ENCODE assay signal across 8 mouse cellular contexts in the genomic region with DNA sequence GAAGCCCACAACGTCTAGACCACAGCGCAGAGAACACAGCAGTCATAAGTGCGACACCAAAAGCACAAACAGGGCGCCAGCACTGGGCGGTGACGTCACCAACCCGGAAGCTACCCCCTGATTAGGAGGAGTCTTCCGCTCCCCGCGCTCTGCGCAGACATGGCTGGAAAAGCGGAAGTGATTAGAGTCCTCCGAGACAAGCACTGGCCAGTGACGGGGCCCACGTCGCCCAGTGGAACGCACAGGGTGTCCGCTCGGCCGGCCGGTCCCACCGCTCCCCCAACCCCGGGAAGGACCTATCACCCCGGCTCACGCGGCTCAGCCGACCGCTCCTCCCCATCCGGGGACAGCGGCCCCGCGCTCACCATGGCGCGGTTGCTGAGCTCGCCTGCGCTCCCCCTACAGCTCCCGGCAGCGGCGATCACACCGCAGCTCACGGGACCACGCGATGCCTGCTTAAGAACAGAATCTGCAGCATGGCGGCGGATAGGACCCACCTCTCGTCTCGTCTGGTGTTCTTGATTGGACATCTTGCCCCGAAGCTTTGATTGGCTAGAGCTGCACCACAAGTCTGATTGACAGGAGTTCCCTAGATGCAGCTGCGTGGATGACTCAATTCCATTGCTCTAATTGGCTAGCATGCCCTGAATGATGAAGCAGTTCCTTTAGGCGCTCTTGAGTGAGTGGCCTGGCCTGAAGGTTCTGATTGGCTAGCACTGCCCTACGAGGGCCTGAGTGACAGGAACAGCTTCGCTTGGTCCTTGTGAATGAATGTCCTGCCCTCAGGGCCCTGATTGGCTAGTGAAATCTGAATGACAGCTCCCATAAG. TPM values are rescaled to one million over a fixed set of nuclear protein-coding genes. Genes with fewer than 3 reads are reported as not detected.
DNase-seq lines count a peak whose midpoint lies in the region; ATAC-seq and TF ChIP-seq lines count a peak whose summit lies in the region.

No protein-coding gene starts in this region.

- WGBS in hindbrain, embryonic 10.5 days, result under 1% methylated on average over 52 of the region's 52 CpGs
- 1% methylated on average over 46 of the region's 52 CpGs for WGBS in lung, postnatal 0 days

- H3K4me1 ChIP-seq in hindbrain, embryonic 10.5 days (replicated peaks), result peaks cover 18% of the 10 kb centered on the region
- peaks cover 8% of the 10 kb centered on the region; the same call in 1 of the 2 replicates for H3K4me1 ChIP-seq in lung, postnatal 0 days (ENCODE audit: insufficient read depth, low read depth, low read length)

- TF ChIP-seq CTCF in lung, postnatal 0 days (IDR thresholded peaks at IDR 0.05), result no peak

- no peak for TF ChIP-seq EP300 in lung, postnatal 0 days (IDR thresholded peaks at IDR 0.05)

- DNase-seq in MN1 (ENCODE audit: low spot score), result peak; percentile 100
- peak; percentile 100 for DNase-seq in cerebellum, adult 9-10 months
- DNase-seq in hindbrain, embryonic 10.5 days (ENCODE audit: low spot score), result peak; percentile 95
- peak; percentile 100 for DNase-seq in layer of hippocampus, adult 9-11 months
- peak; percentile 100 for DNase-seq in lung, postnatal 0 days (ENCODE audit: low spot score)
- peak; percentile 84 for DNase-seq in ovary, postnatal 14 days (ENCODE audit: low spot score)
- peak; percentile 95 for DNase-seq in thymus, postnatal 14 days

- H3K27me3 ChIP-seq in hindbrain, embryonic 10.5 days (ENCODE audit: insufficient read depth, poor library complexity, severe bottlenecking), result no peaks in the 10 kb centered on the region
- H3K27me3 ChIP-seq in lung, postnatal 0 days (replicated peaks; ENCODE audit: insufficient read depth, low read length), result no peaks in the 10 kb centered on the region

- H3K27ac ChIP-seq in hindbrain, embryonic 10.5 days, result peak overlapping the region; percentile 98
- H3K27ac ChIP-seq in lung, postnatal 0 days (ENCODE audit: low read length), result peak overlapping the region; percentile 99

- peak overlapping the region; percentile 89 for H3K9ac ChIP-seq in lung, postnatal 0 days (replicated peaks; ENCODE audit: low read depth)

- H3K36me3 ChIP-seq in hindbrain, embryonic 10.5 days, result peaks cover 21% of the 10 kb centered on the region
- no peaks in the 10 kb centered on the region for H3K36me3 ChIP-seq in lung, postnatal 0 days (ENCODE audit: insufficient read depth, low read length)

- no peaks in the 10 kb centered on the region for H3K9me3 ChIP-seq in hindbrain, embryonic 10.5 days
- no peaks in the 10 kb centered on the region for H3K9me3 ChIP-seq in lung, postnatal 0 days (ENCODE audit: low read length)

- peak overlapping the region; percentile 84 for H3K4me3 ChIP-seq in hindbrain, embryonic 10.5 days
- H3K4me3 ChIP-seq in lung, postnatal 0 days (ENCODE audit: low read depth, low read length), result peak overlapping the region; percentile 84

- peak overlapping the region; percentile 54 for H3K4me2 ChIP-seq in lung, postnatal 0 days (replicated peaks; ENCODE audit: low read depth, low read length)

- ATAC-seq in frontal cortex, adult (ENCODE audit: low TSS enrichment), result peak; percentile 97
- peak; percentile 98 for ATAC-seq in lung, postnatal 0 days

RNA-seq across cellular contexts. Expression of a gene that starts 6.1 kb away (rescaled TPM):
- 28.0 and 34.2 TPM in 2 replicates for polyA plus RNA-seq in hindbrain, embryonic 10.5 days (2016; fragmentation: Nextera tagmentation; extraction: Ambion mirVana)
- 14.6 and 16.8 TPM in 2 replicates for polyA plus RNA-seq in lung, postnatal 0 days (2015; fragmentation: Nextera tagmentation; extraction: Ambion mirVana)

RNA-seq across cellular contexts. Expression of a gene that starts 33.2 kb away (rescaled TPM):
- 6.2 and 6.3 TPM in 2 replicates for polyA plus RNA-seq in hindbrain, embryonic 10.5 days (2016; fragmentation: Nextera tagmentation; extraction: Ambion mirVana)
- 6.6 and 7.1 TPM in 2 replicates for polyA plus RNA-seq in lung, postnatal 0 days (2015; fragmentation: Nextera tagmentation; extraction: Ambion mirVana)

RNA-seq across cellular contexts. Expression of a gene that starts 58.1 kb away (rescaled TPM):
- 0.58 and 1.1 TPM in 2 replicates for polyA plus RNA-seq in hindbrain, embryonic 10.5 days (2016; fragmentation: Nextera tagmentation; extraction: Ambion mirVana)
- polyA plus RNA-seq in lung, postnatal 0 days (2015; fragmentation: Nextera tagmentation; extraction: Ambion mirVana), result 0.19 and 0.41 TPM in 2 replicates

Comparison
In these comparisons a context has a peak if more than half of its experiments do, and no peak if none do; other contexts are left out.
1. Peak in every context shown above with its lines: DNase-seq, ATAC-seq, H3K4me3 ChIP-seq and H3K27ac ChIP-seq.